Mouse (Mus musculus) E14TG2a.4 (cell line): ENCODE results near the gene H2-T3.
A peak's percentile ranks its signal among the peaks of the same experiment; 100 is the strongest.
"Not testable (repeated sequence)": the region's sequence is repeated elsewhere in the genome, so short reads cannot be mapped to it uniquely, and the experiment has no call there.

Source experiments
- H3K27me3 ChIP-seq: 2 replicates; pipeline ENCODE4 v1.6.1; 2014; ENCODE audit warnings: low read length, control low read depth; ENCODE audit not compliant: insufficient read depth
- H3K36me3 ChIP-seq: 2 replicates; pipeline ENCODE4 v1.6.1; 2014; ENCODE audit warnings: low read length, control low read depth; ENCODE audit not compliant: insufficient read depth
- H3K4me1 ChIP-seq: replicated peaks from 2 replicates; pipeline ENCODE4 v1.6.1; 2014; ENCODE audit warnings: low read depth, low read length, control low read depth
- H3K4me3 ChIP-seq: replicated peaks from 2 replicates; pipeline ENCODE4 v1.5.1; 2014; ENCODE audit warnings: mild to moderate bottlenecking, low read length
- H3K9me3 ChIP-seq: 2 replicates; pipeline ENCODE4 v1.6.1; 2014; ENCODE audit warnings: low read length, control low read depth
- CTCF ChIP-seq: conservative IDR thresholded peaks from 2 replicates; pipeline ENCODE4 v1.5.1; 2014; ENCODE audit warnings: low read length
- NANOG ChIP-seq: IDR thresholded peaks from 2 replicates; pipeline ENCODE4 v1.6.1; 2014; ENCODE audit warnings: borderline replicate concordance, low read length, mixed read lengths
- POU5F1 ChIP-seq: IDR thresholded peaks from 2 replicates; pipeline ENCODE4 v1.6.1; 2014; ENCODE audit warnings: low read length, borderline replicate concordance

The H2-T3 gene

GRCm38 (mm10) chr17:36190169-36190507, at the start of gene H2-T3:
H2-T3 (minus strand) TSS chr17:36190287.
- Histone ChIP-seq H3K4me3 (peak within 1 kb of the TSS; percentile 65), H3K9me3 (no peaks in the 10 kb centered on the region), H3K36me3 (no peaks in the 10 kb centered on the region), H3K27me3 (peaks cover 55% of the 10 kb centered on the region), H3K4me1 (peaks cover 10% of the 10 kb centered on the region)
- TF ChIP-seq NANOG, result no peak
- no peak for TF ChIP-seq CTCF
- TF ChIP-seq POU5F1, result no peak

GRCm38 (mm10) chr17:36237321-36237921, 47.3 kb upstream of the H2-T3 start:
- H3K9me3 ChIP-seq, result peaks cover 17% of the 10 kb centered on the region
- TF ChIP-seq NANOG, result no peak
- TF ChIP-seq POU5F1, result no peak
- TF ChIP-seq CTCF, result no peak
- peak overlapping the region; percentile 76 for H3K4me3 ChIP-seq
- peaks cover 29% of the 10 kb centered on the region for H3K4me1 ChIP-seq
- peaks cover 28% of the 10 kb centered on the region for H3K27me3 ChIP-seq
- no peaks in the 10 kb centered on the region for H3K36me3 ChIP-seq

- H3K36me3 ChIP-seq, H3K4me3 ChIP-seq: not testable (repeated sequence)
- Histone ChIP-seq H3K27me3 (peaks cover 23% of the 10 kb centered on the region), H3K9me3 (peaks cover 22% of the 10 kb centered on the region), H3K4me1 (peaks cover 20% of the 10 kb centered on the region; the same call in 1 of the 2 replicates)
These were observed 45.2 kb upstream of the H2-T3 start for GRCm38 (mm10) chr17:36235300-36235699.

GRCm38 (mm10) chr17:36233572-36233971, 43.5 kb upstream of the H2-T3 start:
- Histone ChIP-seq H3K27me3 (peaks cover 28% of the 10 kb centered on the region), H3K36me3 (no peaks in the 10 kb centered on the region), H3K4me3 (no peak overlapping the region), H3K9me3 (peaks cover 23% of the 10 kb centered on the region), H3K4me1 (peaks cover 20% of the 10 kb centered on the region; the same call in 1 of the 2 replicates)
- TF ChIP-seq POU5F1 (no peak), NANOG (no peak), CTCF (no peak)

- peaks cover 9% of the 10 kb centered on the region; the same call in 1 of the 2 replicates for H3K4me1 ChIP-seq
- H3K27me3 ChIP-seq, result peaks cover 15% of the 10 kb centered on the region
- H3K9me3 ChIP-seq, result peaks cover 23% of the 10 kb centered on the region
- H3K4me3 ChIP-seq, result no peak overlapping the region
- H3K36me3 ChIP-seq, result no peaks in the 10 kb centered on the region
- TF ChIP-seq CTCF (no peak), NANOG (no peak), POU5F1 (no peak)
These were observed 41.2 kb upstream of the H2-T3 start for GRCm38 (mm10) chr17:36231318-36231717.

GRCm38 (mm10) chr17:36229046-36229445, 39.0 kb upstream of the H2-T3 start:
- Histone ChIP-seq H3K4me3 (no peak overlapping the region), H3K27me3 (peaks cover 21% of the 10 kb centered on the region), H3K9me3 (peaks cover 31% of the 10 kb centered on the region), H3K36me3 (no peaks in the 10 kb centered on the region), H3K4me1 (no peaks in the 10 kb centered on the region)
- TF ChIP-seq CTCF (no peak), POU5F1 (no peak), NANOG (no peak)

GRCm38 (mm10) chr17:36226921-36227320, 36.8 kb upstream of the H2-T3 start:
- no peaks in the 10 kb centered on the region for H3K36me3 ChIP-seq
- H3K27me3 ChIP-seq, result peaks cover 21% of the 10 kb centered on the region
- no peaks in the 10 kb centered on the region for H3K4me1 ChIP-seq
- peaks cover 18% of the 10 kb centered on the region for H3K9me3 ChIP-seq
- no peak overlapping the region for H3K4me3 ChIP-seq
- TF ChIP-seq POU5F1 (no peak), CTCF (no peak; the same call in 1 of the 2 replicates), NANOG (no peak)

GRCm38 (mm10) chr17:36225231-36225824, 35.2 kb upstream of the H2-T3 start:
- H3K4me3 ChIP-seq, result no peak overlapping the region; the same call in 1 of the 2 replicates
- peaks cover 14% of the 10 kb centered on the region for H3K9me3 ChIP-seq
- TF ChIP-seq NANOG, result no peak
- TF ChIP-seq POU5F1, result no peak
- TF ChIP-seq CTCF, result no peak
- no peaks in the 10 kb centered on the region for H3K36me3 ChIP-seq
- H3K4me1 ChIP-seq, result no peaks in the 10 kb centered on the region
- peaks cover 21% of the 10 kb centered on the region for H3K27me3 ChIP-seq

- Histone ChIP-seq H3K4me1 (no peaks in the 10 kb centered on the region), H3K27me3 (peaks cover 21% of the 10 kb centered on the region), H3K4me3 (no peak overlapping the region), H3K36me3 (no peaks in the 10 kb centered on the region), H3K9me3 (peaks cover 12% of the 10 kb centered on the region)
- TF ChIP-seq NANOG (no peak), CTCF (no peak), POU5F1 (no peak)
These were observed 34.4 kb upstream of the H2-T3 start for GRCm38 (mm10) chr17:36224451-36224850.
